ENCODE assay signal across 9 mouse cellular contexts in genomic region chr17:47921136-47921665, GRCm38 (mm10). TPM values are rescaled to one million over a fixed set of nuclear protein-coding genes. Genes with fewer than 3 reads are reported as not detected.
DNase-seq lines count a peak whose midpoint lies in the region; ATAC-seq and TF ChIP-seq lines count a peak whose summit lies in the region.
"Had no signal": no experiment of that assay in that cellular context is flagged by ENCODE, and none has a peak within 500 bp of the region (broad histone marks: within the 10 kb centered on the region; RNA-seq: fewer than 3 reads in every experiment).

No protein-coding gene starts in this region.

- no peaks in the 10 kb centered on the region; the same call in 1 of the 2 replicates for H3K79me2 ChIP-seq in heart, adult 2 months (replicated peaks; ENCODE audit: control insufficient read depth, insufficient read depth, low read length)

- no peak overlapping the region for H3K9ac ChIP-seq in heart, adult 2 months (ENCODE audit: low read depth, low read length)
- peak overlapping the region; percentile 96 for H3K9ac ChIP-seq in embryonic facial prominence, embryonic 11.5 days (replicated peaks; ENCODE audit: low read length)
- no peak overlapping the region; the same call in 1 of the 2 replicates for H3K9ac ChIP-seq in intestine, embryonic 14.5 days (ENCODE audit: low read length)
- H3K9ac ChIP-seq in midbrain, embryonic 15.5 days = no peak overlapping the region

- WGBS in heart, embryonic 10.5 days = 43% methylated on average over 4 of the region's 4 CpGs
- WGBS in heart, adult 2 months = 88% methylated on average over 4 of the region's 4 CpGs
- 26% methylated on average over 4 of the region's 4 CpGs for WGBS in embryonic facial prominence, embryonic 11.5 days
- 36% methylated on average over 4 of the region's 4 CpGs for WGBS in intestine, embryonic 14.5 days
- 39% methylated on average over 4 of the region's 4 CpGs for WGBS in midbrain, embryonic 15.5 days

- no peak for ATAC-seq in embryonic facial prominence, embryonic 11.5 days (replicated peaks; ENCODE audit: insufficient number of reproducible peaks, low FRiP score, low TSS enrichment, low read depth)
- no peak for ATAC-seq in intestine, embryonic 14.5 days (replicated peaks; ENCODE audit: low FRiP score, low TSS enrichment, low read depth)
- no peak for ATAC-seq in midbrain, embryonic 15.5 days (replicated peaks)

- H3K27me3 ChIP-seq in heart, embryonic 10.5 days (ENCODE audit: insufficient read depth, poor library complexity, severe bottlenecking) = peaks cover 5% of the 10 kb centered on the region; the same call in 1 of the 2 replicates
- no peaks in the 10 kb centered on the region; the same call in 1 of the 2 replicates for H3K27me3 ChIP-seq in heart, adult 2 months (ENCODE audit: control insufficient read depth, insufficient read depth, low read length)
- no peaks in the 10 kb centered on the region for H3K27me3 ChIP-seq in embryonic facial prominence, embryonic 11.5 days (ENCODE audit: control insufficient read depth, insufficient read depth, low read length)
- no peaks in the 10 kb centered on the region for H3K27me3 ChIP-seq in intestine, embryonic 14.5 days (replicated peaks; ENCODE audit: control insufficient read depth, insufficient read depth, low read length)
- H3K27me3 ChIP-seq in midbrain, embryonic 15.5 days (replicated peaks) = peaks cover 6% of the 10 kb centered on the region

- peak overlapping the region; percentile 93 for H3K4me2 ChIP-seq in embryonic facial prominence, embryonic 11.5 days (ENCODE audit: low read depth, low read length)
- H3K4me2 ChIP-seq in intestine, embryonic 14.5 days (ENCODE audit: low read length) = peak overlapping the region; percentile 93
- peak overlapping the region; percentile 98 for H3K4me2 ChIP-seq in midbrain, embryonic 15.5 days

- TF ChIP-seq CTCF in heart, adult 2 months (IDR thresholded peaks at IDR 0.05) = no peak

- peak overlapping the region; percentile 83 for H3K4me3 ChIP-seq in heart, embryonic 10.5 days
- no peak overlapping the region for H3K4me3 ChIP-seq in heart, adult 2 months
- H3K4me3 ChIP-seq in embryonic facial prominence, embryonic 11.5 days (ENCODE audit: low read depth, low read length) = peak overlapping the region; percentile 92
- peak overlapping the region; percentile 77 for H3K4me3 ChIP-seq in intestine, embryonic 14.5 days (ENCODE audit: low read depth, low read length)
- peak overlapping the region; percentile 60 for H3K4me3 ChIP-seq in midbrain, embryonic 15.5 days

- peaks cover 67% of the 10 kb centered on the region for H3K4me1 ChIP-seq in heart, embryonic 10.5 days
- H3K4me1 ChIP-seq in heart, adult 2 months (ENCODE audit: control insufficient read depth, insufficient read depth, low read length) = peaks cover 2% of the 10 kb centered on the region
- H3K4me1 ChIP-seq in embryonic facial prominence, embryonic 11.5 days (ENCODE audit: control insufficient read depth, insufficient read depth, low read length) = peaks cover 12% of the 10 kb centered on the region
- peaks cover 61% of the 10 kb centered on the region for H3K4me1 ChIP-seq in intestine, embryonic 14.5 days (replicated peaks; ENCODE audit: control insufficient read depth, insufficient read depth, low read length)
- peaks cover 68% of the 10 kb centered on the region for H3K4me1 ChIP-seq in midbrain, embryonic 15.5 days

- H3K36me3 ChIP-seq in heart, embryonic 10.5 days = peaks cover 29% of the 10 kb centered on the region; the same call in 1 of the 2 replicates
- H3K36me3 ChIP-seq in heart, adult 2 months (ENCODE audit: control insufficient read depth, insufficient read depth, low read length) = no peaks in the 10 kb centered on the region
- no peaks in the 10 kb centered on the region for H3K36me3 ChIP-seq in embryonic facial prominence, embryonic 11.5 days (replicated peaks; ENCODE audit: control insufficient read depth, insufficient read depth, low read depth, low read length)
- H3K36me3 ChIP-seq in intestine, embryonic 14.5 days (ENCODE audit: control insufficient read depth, insufficient read depth, low read length) = peaks cover 20% of the 10 kb centered on the region; the same call in 1 of the 2 replicates
- no peaks in the 10 kb centered on the region for H3K36me3 ChIP-seq in midbrain, embryonic 15.5 days (replicated peaks)

- no peak for DNase-seq in heart, embryonic 10.5 days (ENCODE audit: low spot score)
- no peak for DNase-seq in heart, adult 2 months
- DNase-seq in embryonic facial prominence, embryonic 11.5 days (ENCODE audit: low spot score) = no peak
- DNase-seq in intestine, embryonic 14.5 days (ENCODE audit: low spot score) = no peak
- no peak for DNase-seq in retina, postnatal 1 day
- DNase-seq in cerebellum, adult 11 months = no peak
- no peak for DNase-seq in cerebellum, adult 8-10 months
- DNase-seq: kidney, adult 9 months had no signal

- peak overlapping the region; percentile 5; the same call in 1 of the 2 replicates for H3K27ac ChIP-seq in heart, embryonic 10.5 days
- H3K27ac ChIP-seq in heart, adult 2 months = no peak overlapping the region
- H3K27ac ChIP-seq in embryonic facial prominence, embryonic 11.5 days (replicated peaks; ENCODE audit: low read depth, low read length) = no peak overlapping the region
- peak overlapping the region; percentile 14 for H3K27ac ChIP-seq in intestine, embryonic 14.5 days (ENCODE audit: low read depth)
- H3K27ac ChIP-seq in midbrain, embryonic 15.5 days = no peak overlapping the region

- H3K9me3 ChIP-seq in heart, embryonic 10.5 days = no peaks in the 10 kb centered on the region
- H3K9me3 ChIP-seq in embryonic facial prominence, embryonic 11.5 days (replicated peaks; ENCODE audit: control insufficient read depth, low read length) = no peaks in the 10 kb centered on the region
- H3K9me3 ChIP-seq in intestine, embryonic 14.5 days (ENCODE audit: control insufficient read depth, low read length) = no peaks in the 10 kb centered on the region
- no peaks in the 10 kb centered on the region for H3K9me3 ChIP-seq in midbrain, embryonic 15.5 days

- no peak for TF ChIP-seq EP300 in heart, adult 2 months (IDR thresholded peaks at IDR 0.05; ENCODE audit: insufficient read depth, low read depth, low read length)

- TF ChIP-seq POLR2A in heart, adult 2 months (IDR thresholded peaks at IDR 0.05; ENCODE audit: insufficient read depth, low read depth, low read length) = no peak

- intact Hi-C loops in heart, adult 2 months (cut with DNase I) = no loop called here

RNA-seq across cellular contexts. Expression of gene Foxp4, which starts 3.2 kb away (rescaled TPM):
- polyA plus RNA-seq in heart, embryonic 10.5 days (2016; fragmentation: Nextera tagmentation; extraction: Ambion mirVana) = 12.4 and 27.3 TPM in 2 replicates
- total RNA-seq in heart, adult 2 months (2021) = 10 to 100 TPM; 10.0 to 11.7 TPM
- polyA plus RNA-seq in heart, adult 2 months (2012; rRNA removed) = 10.2 and 13.7 TPM in 2 replicates
- polyA plus RNA-seq in embryonic facial prominence, embryonic 11.5 days (2014; fragmentation: Nextera tagmentation; extraction: Ambion mirVana) = 29.0 and 32.4 TPM in 2 replicates
- polyA plus RNA-seq in intestine, embryonic 14.5 days (2014; fragmentation: Nextera tagmentation; extraction: Ambion mirVana) = 30.3 and 32.4 TPM in 2 replicates
- polyA plus RNA-seq in midbrain, embryonic 15.5 days (2015; fragmentation: Nextera tagmentation; extraction: Ambion mirVana) = 43.3 and 46.6 TPM in 2 replicates

Comparison
In these comparisons a context has a peak if more than half of its experiments do, and no peak if none do; other contexts are left out.
1. H3K27ac ChIP-seq: peak in heart, embryonic 10.5 days (single experiment) and intestine, embryonic 14.5 days (single experiment); none in heart, adult 2 months (single experiment), embryonic facial prominence, embryonic 11.5 days (single experiment) and midbrain, embryonic 15.5 days (single experiment).
2. Peak in every context shown above with its lines, with median percentiles within 50 percentile points of each other: H3K4me2 ChIP-seq.